Mouse (Mus musculus) liver, embryonic 16.5 days (tissue): ENCODE data around the gene Myo1f. TPM values are rescaled to one million over a fixed set of nuclear protein-coding genes. Genes with fewer than 3 reads are reported as not detected.
A peak's percentile ranks its signal among the peaks of the same experiment; 100 is the strongest.

Experiments used
- ATAC-seq: fragments of 200-750 bp; cut with Nextera tagmentation; 2 replicates; pipeline ENCODE4 v1.8.0; 2017; ENCODE audit warnings: low read depth, mild to moderate bottlenecking, moderate number of reproducible peaks, moderate library complexity
- H3K27ac ChIP-seq: fragments of 300-500 bp; sonication (generic); 2 replicates; pipeline ENCODE4 v1.5.1; 2014; ENCODE audit warnings: mild to moderate bottlenecking, low read length
- H3K27me3 ChIP-seq: fragments of 300-500 bp; sonication (generic); 2 replicates; pipeline ENCODE4 v1.6.1; 2014; ENCODE audit warnings: low read depth, low read length, mixed read lengths; ENCODE audit not compliant: control insufficient read depth, insufficient read depth
- H3K36me3 ChIP-seq: fragments of 300-500 bp; sonication (generic); 2 replicates; pipeline ENCODE4 v1.6.1; 2014; ENCODE audit warnings: mild to moderate bottlenecking; ENCODE audit not compliant: control insufficient read depth, insufficient read depth
- H3K4me1 ChIP-seq: fragments of 300-500 bp; sonication (generic); 2 replicates; pipeline ENCODE4 v1.6.1; 2014; ENCODE audit warnings: low read depth, low read length, mixed read lengths; ENCODE audit not compliant: control insufficient read depth
- H3K4me2 ChIP-seq: fragments of 300-500 bp; sonication (generic); 2 replicates; pipeline ENCODE4 v1.6.1; 2014; ENCODE audit warnings: low read depth, low read length, mixed read lengths
- H3K4me3 ChIP-seq: fragments of 300-500 bp; sonication (generic); 2 replicates; pipeline ENCODE4 v1.5.1; 2014; ENCODE audit warnings: low read depth, mild to moderate bottlenecking, low read length
- H3K9ac ChIP-seq: fragments of 300-500 bp; sonication (generic); 2 replicates; pipeline ENCODE4 v1.6.1; 2014; ENCODE audit warnings: low read depth, low read length
- H3K9me3 ChIP-seq: fragments of 300-500 bp; sonication (generic); replicated peaks from 2 replicates; pipeline ENCODE4 v1.6.1; 2016; ENCODE audit warnings: low read length; ENCODE audit not compliant: control insufficient read depth
- WGBS: fragments of 180-500 bp; shearing (Covaris S2); extraction: QIAGEN DNeasy Blood & Tissue Kit; methylation state at CpG from one replicate; pipeline ENCODE4 v1.1.7; 2014; ENCODE audit not compliant: insufficient replicate concordance; 5-methylcytosine and 5-hydroxymethylcytosine counted together
- polyA plus RNA-seq: library from polyadenylated mRNA; unstranded; fragments of >200 nt; fragmentation: Nextera tagmentation; extraction: Ambion mirVana; gene quantifications from 2 replicates; pipeline ENCODE4 v1.2.1, GENCODE M21; 2015

Gene Myo1f
- polyA plus RNA-seq, 1 experiment from 2014 or later = 12.7 TPM

GRCm38 (mm10) chr17:33557922-33558321 is 2.4 kb downstream of the Myo1f start:
- Histone ChIP-seq H3K9ac (no peak overlapping the region), H3K9me3 (no peaks in the 10 kb centered on the region), H3K36me3 (no peaks in the 10 kb centered on the region), H3K27me3 (no peaks in the 10 kb centered on the region), H3K4me2 (0 out of 2 replicates have a peak overlapping the region, but pooled peaks have one; percentile 10), H3K4me1 (no peaks in the 10 kb centered on the region), H3K4me3 (no peak overlapping the region; the same call in 1 of the 2 replicates), H3K27ac (no peak overlapping the region)
- 52% methylated on average over 4 of the region's 4 CpGs for WGBS
- ATAC-seq = no peak

GRCm38 (mm10) chr17:33563527-33564076 is 8.1 kb downstream of the Myo1f start:
- WGBS = 36% methylated on average over 2 of the region's 2 CpGs
- no peak overlapping the region for H3K9ac ChIP-seq
- H3K4me3 ChIP-seq = no peak overlapping the region
- no peaks in the 10 kb centered on the region for H3K9me3 ChIP-seq
- peak overlapping the region; percentile 53 for H3K27ac ChIP-seq
- H3K36me3 ChIP-seq = no peaks in the 10 kb centered on the region
- H3K4me2 ChIP-seq = 0 out of 2 replicates have a peak overlapping the region, but pooled peaks have one; percentile 2
- ATAC-seq = peak; percentile 43; the same call in 1 of the 2 replicates
- no peaks in the 10 kb centered on the region for H3K27me3 ChIP-seq
- H3K4me1 ChIP-seq = no peaks in the 10 kb centered on the region

GRCm38 (mm10) chr17:33564599-33564998 is 9.1 kb downstream of the Myo1f start:
- Histone ChIP-seq H3K27ac (peak overlapping the region; percentile 2; the same call in 1 of the 2 replicates), H3K4me3 (no peak overlapping the region), H3K4me1 (no peaks in the 10 kb centered on the region), H3K9ac (no peak overlapping the region), H3K36me3 (no peaks in the 10 kb centered on the region), H3K9me3 (no peaks in the 10 kb centered on the region), H3K4me2 (no peak overlapping the region), H3K27me3 (no peaks in the 10 kb centered on the region)
- no peak for ATAC-seq
- 12% methylated on average over 1 of the region's 1 CpGs for WGBS

GRCm38 (mm10) chr17:33566182-33566581 is 10.7 kb downstream of the Myo1f start:
- no peak for ATAC-seq
- 12% methylated on average over 2 of the region's 2 CpGs for WGBS

GRCm38 (mm10) chr17:33584061-33584460 is 28.6 kb downstream of the Myo1f start:
- 72% methylated on average over 4 of the region's 4 CpGs for WGBS
- Histone ChIP-seq H3K27ac (no peak overlapping the region), H3K4me1 (no peaks in the 10 kb centered on the region), H3K36me3 (no peaks in the 10 kb centered on the region), H3K4me2 (no peak overlapping the region), H3K9ac (no peak overlapping the region), H3K27me3 (no peaks in the 10 kb centered on the region), H3K4me3 (no peak overlapping the region), H3K9me3 (no peaks in the 10 kb centered on the region)
- ATAC-seq = no peak

More at GRCm38 (mm10) chr17:33566182-33566581, 10.7 kb downstream of the Myo1f start:
- H3K27me3 ChIP-seq = no peaks in the 10 kb centered on the region
- H3K4me2 ChIP-seq = no peak overlapping the region
- H3K9ac ChIP-seq = no peak overlapping the region
- 0 out of 2 replicates have a peak overlapping the region, but pooled peaks have one; percentile 4 for H3K27ac ChIP-seq
- H3K4me1 ChIP-seq = no peaks in the 10 kb centered on the region
- no peaks in the 10 kb centered on the region for H3K9me3 ChIP-seq
- H3K36me3 ChIP-seq = no peaks in the 10 kb centered on the region
- no peak overlapping the region for H3K4me3 ChIP-seq

- H3K27ac ChIP-seq = no peak overlapping the region
- no peaks in the 10 kb centered on the region for H3K27me3 ChIP-seq
- H3K36me3 ChIP-seq = no peaks in the 10 kb centered on the region
- ATAC-seq = no peak
- no peak overlapping the region for H3K9ac ChIP-seq
- WGBS = 73% methylated on average over 17 of the region's 17 CpGs
- no peaks in the 10 kb centered on the region for H3K9me3 ChIP-seq
- H3K4me2 ChIP-seq = no peak overlapping the region
- no peaks in the 10 kb centered on the region for H3K4me1 ChIP-seq
- H3K4me3 ChIP-seq = no peak overlapping the region
These were observed 30.5 kb downstream of the Myo1f start for GRCm38 (mm10) chr17:33586011-33586410.

GRCm38 (mm10) chr17:33597271-33597670 is 41.8 kb downstream of the Myo1f start:
- Histone ChIP-seq H3K9me3 (0 out of 2 replicates have a peak, but pooled peaks cover 2% of the 10 kb centered on the region), H3K4me2 (no peak overlapping the region), H3K36me3 (no peaks in the 10 kb centered on the region; the same call in 1 of the 2 replicates), H3K4me1 (no peaks in the 10 kb centered on the region), H3K27ac (no peak overlapping the region), H3K27me3 (no peaks in the 10 kb centered on the region), H3K9ac (no peak overlapping the region), H3K4me3 (no peak overlapping the region)
- ATAC-seq = no peak

- no peak overlapping the region for H3K4me2 ChIP-seq
- no peak overlapping the region for H3K9ac ChIP-seq
- H3K9me3 ChIP-seq = 0 out of 2 replicates have a peak, but pooled peaks cover 2% of the 10 kb centered on the region
- H3K4me3 ChIP-seq = no peak overlapping the region
- H3K27ac ChIP-seq = no peak overlapping the region
- 75% methylated on average over 5 of the region's 5 CpGs for WGBS
- H3K36me3 ChIP-seq = no peaks in the 10 kb centered on the region; the same call in 1 of the 2 replicates
- no peak for ATAC-seq
- H3K27me3 ChIP-seq = no peaks in the 10 kb centered on the region
- H3K4me1 ChIP-seq = no peaks in the 10 kb centered on the region
These were observed 43.0 kb downstream of the Myo1f start for GRCm38 (mm10) chr17:33598506-33598905.

GRCm38 (mm10) chr17:33599836-33600475 is 44.4 kb downstream of the Myo1f start:
- no peak for ATAC-seq
- 0 out of 2 replicates have a peak, but pooled peaks cover 2% of the 10 kb centered on the region for H3K9me3 ChIP-seq
- H3K4me1 ChIP-seq = no peaks in the 10 kb centered on the region
- H3K27me3 ChIP-seq = no peaks in the 10 kb centered on the region
- no peaks in the 10 kb centered on the region; the same call in 1 of the 2 replicates for H3K36me3 ChIP-seq
- H3K9ac ChIP-seq = no peak overlapping the region
- no peak overlapping the region for H3K27ac ChIP-seq
- no peak overlapping the region for H3K4me2 ChIP-seq
- 74% methylated on average over 8 of the region's 8 CpGs for WGBS
- no peak overlapping the region for H3K4me3 ChIP-seq
